Mouse (Mus musculus): ENCODE results near the gene Edn1. TPM values are rescaled to one million over a fixed set of nuclear protein-coding genes. Genes with fewer than 3 reads are reported as not detected.

Edn1 gene
- total and polyA plus RNA-seq, 3 experiments, result not detected

DNA sequence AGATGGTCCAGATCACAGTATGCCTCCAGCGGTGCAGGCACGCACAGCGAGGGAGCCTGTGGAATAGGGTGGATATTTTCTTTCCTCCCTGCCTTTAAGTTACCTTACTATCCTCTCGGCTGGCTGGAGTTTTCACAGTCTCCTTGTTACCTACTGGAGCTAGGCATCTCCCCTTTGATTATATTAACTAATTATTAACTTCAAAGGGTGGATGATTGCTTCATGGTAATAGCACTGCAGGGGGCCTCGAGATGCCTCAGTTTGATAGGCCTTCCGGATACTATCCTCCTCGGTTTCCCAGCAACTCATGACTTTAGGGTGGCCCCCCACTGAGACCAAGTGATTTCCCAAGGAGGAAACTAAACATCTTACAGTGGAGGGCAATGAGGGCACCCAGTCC, 45.1 kb downstream of the Edn1 start:
- no peak for DNase-seq (ENCODE audit: low read depth, low spot score)
- H3K27me3 ChIP-seq (ENCODE audit: control insufficient read depth in 1 of 2, insufficient read depth in 2 of 2, low read length in 2 of 2), result no peaks in the 10 kb centered on the region
- TF ChIP-seq CTCF (IDR thresholded peaks at IDR 0.05 in 2 of 3, conservative IDR thresholded peaks at IDR 0.05 in 1 of 3; ENCODE audit: control insufficient read depth in 1 of 3, insufficient read depth in 1 of 3, low read depth in 2 of 3, low read length in 3 of 3, poor library complexity in 1 of 3, severe bottlenecking in 1 of 3) (no peak), EP300 (IDR thresholded peaks at IDR 0.05; ENCODE audit: low read depth in 1 of 2, low read length in 2 of 2) (no peak), ZMIZ1 (IDR thresholded peaks at IDR 0.05; ENCODE audit: low read depth, low read length) (no peak)

DNA sequence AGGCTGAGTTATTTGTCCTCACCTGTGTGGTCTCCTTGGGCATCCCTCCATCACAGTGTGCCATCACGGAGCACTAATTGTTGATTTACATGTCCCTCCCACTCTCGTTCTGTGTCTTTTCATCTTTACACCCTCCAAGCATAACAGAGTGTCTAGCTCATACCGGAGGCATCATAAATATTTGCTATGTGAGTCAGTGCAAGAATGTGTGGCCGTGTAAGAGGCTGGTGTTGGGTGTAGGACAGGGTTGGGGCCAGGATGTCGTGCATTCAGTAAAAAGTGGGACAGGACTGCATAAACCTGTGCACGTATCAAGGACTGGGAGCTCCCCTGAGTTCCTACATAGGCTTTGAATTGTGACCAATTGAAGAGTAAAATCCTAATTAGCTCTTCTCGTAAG, 50.4 kb downstream of the Edn1 start:
- Histone ChIP-seq H3K27ac (ENCODE audit: control insufficient read depth, low read depth, low read length) (no peak overlapping the region), H3K27me3 (ENCODE audit: control insufficient read depth in 1 of 2, insufficient read depth in 2 of 2, low read length in 2 of 2) (no peaks in the 10 kb centered on the region), H3K4me1 (ENCODE audit: control insufficient read depth in 1 of 2, insufficient read depth in 2 of 2, low read length in 2 of 2) (no peaks in the 10 kb centered on the region), H3K9me3 (replicated peaks; ENCODE audit: insufficient read depth, low read length) (no peaks in the 10 kb centered on the region), H3K4me3 (ENCODE audit: control insufficient read depth in 1 of 2, insufficient read depth in 1 of 2, low read depth in 2 of 2, low read length in 2 of 2) (no peak overlapping the region), H3K9ac (ENCODE audit: control insufficient read depth, low read depth, low read length, poor library complexity, severe bottlenecking) (no peak overlapping the region), H3K79me2 (ENCODE audit: control insufficient read depth, insufficient read depth, low read length, poor library complexity) (no peaks in the 10 kb centered on the region), H3K36me3 (ENCODE audit: control insufficient read depth in 1 of 2, insufficient read depth in 2 of 2, low read length in 2 of 2) (no peaks in the 10 kb centered on the region)
- no peak for TF ChIP-seq CHD1 (IDR thresholded peaks at IDR 0.05; ENCODE audit: low read depth, low read length)
- DNase-seq (ENCODE audit: low read depth, low spot score), result no peak

More for the DNA sequence above, 45.1 kb downstream of the Edn1 start:
- Histone ChIP-seq H3K79me2 (ENCODE audit: control insufficient read depth, insufficient read depth, low read length, poor library complexity) (no peaks in the 10 kb centered on the region), H3K4me3 (ENCODE audit: control insufficient read depth in 1 of 2, insufficient read depth in 1 of 2, low read depth in 2 of 2, low read length in 2 of 2) (no peak overlapping the region), H3K9ac (ENCODE audit: control insufficient read depth, low read depth, low read length, poor library complexity, severe bottlenecking) (no peak overlapping the region), H3K9me3 (replicated peaks; ENCODE audit: insufficient read depth, low read length) (no peaks in the 10 kb centered on the region), H3K4me1 (ENCODE audit: control insufficient read depth in 1 of 2, insufficient read depth in 2 of 2, low read length in 2 of 2) (no peaks in the 10 kb centered on the region), H3K27ac (ENCODE audit: control insufficient read depth, low read depth, low read length) (no peak overlapping the region), H3K36me3 (ENCODE audit: control insufficient read depth in 1 of 2, insufficient read depth in 2 of 2, low read length in 2 of 2) (no peaks in the 10 kb centered on the region)

Other genes starting within 250 kb of the Edn1 start
- 2.2 and 3.9 TPM in 2 replicates for gene Hivep1, start 249.5 kb upstream of the Edn1 start, total RNA-seq (2012; rRNA removed)
- gene Hivep1, start 249.5 kb upstream of the Edn1 start, polyA plus RNA-seq (2012; ENCODE audit: insufficient read depth in 1 of 2, insufficient read length in 2 of 2, low read depth in 1 of 2, low replicate concordance in 2 of 2, missing spikeins in 1 of 2), result 10 to 100 TPM in 1 of 2 experiments, not detected in 1; 15.9 TPM